Mouse (Mus musculus): ENCODE data around the gene Zdhhc24. TPM values are rescaled to one million over a fixed set of nuclear protein-coding genes. Genes with fewer than 3 reads are reported as not detected.

The Zdhhc24 gene
- polyA plus RNA-seq, 1 experiment from 2014 or later: 5.4 TPM

DNA sequence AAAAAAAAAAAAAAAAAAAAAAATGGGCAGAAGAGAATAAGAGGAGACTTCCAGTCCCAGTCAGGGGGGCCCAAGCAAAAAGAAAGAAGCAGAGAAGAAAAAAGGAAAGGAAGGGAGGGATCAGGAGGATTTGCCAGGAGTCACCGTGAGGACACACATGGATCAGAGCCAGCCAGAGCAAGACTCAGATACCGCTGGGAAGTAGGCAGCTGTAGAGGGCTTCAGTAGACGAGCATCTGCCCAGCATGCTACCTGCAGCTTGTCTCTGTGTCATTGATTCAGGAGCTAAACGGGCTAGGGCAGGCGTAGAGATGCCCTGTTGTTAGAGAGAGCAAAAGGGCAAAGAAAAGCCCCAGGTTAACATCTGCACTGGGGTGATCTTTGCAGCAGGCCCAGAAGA lies 28.2 kb upstream of the Zdhhc24 start:
- Histone ChIP-seq H3K9me3 (ENCODE audit: low read length) (no peaks in the 10 kb centered on the region), H3K27me3 (ENCODE audit: insufficient read depth, low read length) (peaks cover 13% of the 10 kb centered on the region), H3K4me1 (ENCODE audit: insufficient read depth) (peaks cover 8% of the 10 kb centered on the region), H3K4me2 (ENCODE audit: low read depth, low read length) (no peak overlapping the region), H3K27ac (ENCODE audit: low read depth) (no peak overlapping the region), H3K4me3 (ENCODE audit: low read depth, low read length) (no peak overlapping the region), H3K36me3 (replicated peaks; ENCODE audit: insufficient read depth, low read length) (no peaks in the 10 kb centered on the region), H3K9ac (replicated peaks) (no peak overlapping the region)
- DNase-seq: no peak
- ATAC-seq: no peak
- WGBS (ENCODE audit: insufficient replicate concordance): 39% methylated on average over 5 of the region's 5 CpGs
- TF ChIP-seq EP300 (IDR thresholded peaks at IDR 0.05; ENCODE audit: low read depth) (no peak), CTCF (IDR thresholded peaks at IDR 0.05; ENCODE audit: low read depth) (no peak)

DNA sequence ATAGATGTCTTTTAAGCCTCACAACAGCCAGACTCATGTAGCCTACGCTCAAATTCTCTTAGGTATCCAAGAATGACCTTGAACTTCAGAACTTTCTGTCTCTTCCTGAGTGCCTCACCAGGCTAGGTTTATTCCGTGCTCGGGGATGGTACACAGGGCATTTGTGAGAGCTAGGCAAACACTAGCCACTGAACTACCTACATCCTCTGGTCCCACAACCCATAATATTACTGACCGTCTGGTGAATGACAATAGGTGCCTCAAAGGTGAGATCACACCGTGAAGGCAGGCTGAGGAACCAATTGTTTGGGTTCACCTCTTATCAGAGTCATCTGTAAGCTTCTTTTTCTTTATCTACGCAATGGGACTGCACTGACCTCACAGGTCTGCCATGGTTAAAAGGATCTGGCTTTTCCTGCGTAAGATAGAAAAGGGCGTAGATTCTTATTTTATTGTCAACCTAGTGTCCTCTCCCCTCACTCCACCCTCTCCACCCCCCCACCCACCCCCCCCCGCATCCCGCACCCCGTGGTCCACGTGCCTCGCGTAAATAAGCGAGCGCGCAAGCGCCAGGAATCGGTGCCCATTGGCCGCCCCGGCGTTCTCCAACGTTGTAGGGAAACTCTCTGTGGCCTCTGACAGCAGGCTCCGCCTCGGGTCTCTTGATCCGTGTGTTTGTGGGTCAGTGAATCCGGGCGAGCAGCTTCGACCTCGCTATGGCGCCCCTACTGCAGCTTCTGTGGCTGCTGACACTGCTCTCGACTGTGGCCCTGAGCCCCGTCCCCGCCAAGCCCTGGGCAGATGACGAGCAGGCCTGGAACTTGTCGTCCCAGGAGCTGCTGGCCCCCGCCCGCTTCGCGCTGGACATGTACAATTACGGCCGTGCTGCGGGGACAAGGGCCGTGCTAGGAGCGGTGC lies 23.7 kb upstream of the Zdhhc24 start, which contains the start of gene Ctsf:
Gene Ctsf (plus strand): TSS at position 579 of the 918 bp plus-strand sequence.
- peaks cover 30% of the 10 kb centered on the region for H3K4me1 ChIP-seq (ENCODE audit: insufficient read depth)
- peak within 1 kb of the TSS; percentile 71 for H3K9ac ChIP-seq (replicated peaks)
- H3K9me3 ChIP-seq (ENCODE audit: low read length): no peaks in the 10 kb centered on the region
- H3K4me2 ChIP-seq (ENCODE audit: low read depth, low read length): peak within 1 kb of the TSS; percentile 95
- ATAC-seq (peak; percentile 70), DNase-seq (peak; percentile 77)
- H3K27me3 ChIP-seq (ENCODE audit: insufficient read depth, low read length): peaks cover 26% of the 10 kb centered on the region
- 5% methylated on average over 45 of the region's 45 CpGs for WGBS (ENCODE audit: insufficient replicate concordance)
- TF ChIP-seq CTCF (IDR thresholded peaks at IDR 0.05; ENCODE audit: low read depth) (no peak), EP300 (IDR thresholded peaks at IDR 0.05; ENCODE audit: low read depth) (no peak)
- peak within 1 kb of the TSS; percentile 60 for H3K4me3 ChIP-seq (ENCODE audit: low read depth, low read length)
- peak within 1 kb of the TSS; percentile 60; the same call in 1 of the 2 replicates for H3K27ac ChIP-seq (ENCODE audit: low read depth)
- H3K36me3 ChIP-seq (replicated peaks; ENCODE audit: insufficient read depth, low read length): peaks cover 4% of the 10 kb centered on the region; the same call in 1 of the 2 replicates

DNA sequence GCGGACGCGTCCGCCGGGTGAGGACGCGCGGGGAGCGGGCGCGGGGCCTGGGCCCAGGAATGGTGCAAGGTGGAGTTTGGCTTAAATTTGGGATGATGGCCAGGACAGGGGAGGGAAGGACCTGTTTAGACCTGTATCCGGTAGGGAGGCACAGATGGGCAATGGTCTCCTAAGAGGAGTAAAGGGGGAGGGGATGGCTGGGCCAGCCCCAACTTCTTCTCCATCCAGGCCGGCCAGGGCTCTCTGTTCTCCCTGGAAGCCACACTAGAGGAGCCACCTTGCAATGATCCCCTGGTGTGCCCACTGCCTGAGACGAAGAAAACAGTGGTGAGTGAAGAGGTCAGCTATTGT lies 23.0 kb upstream of the Zdhhc24 start:
- TF ChIP-seq EP300 (IDR thresholded peaks at IDR 0.05; ENCODE audit: low read depth) (no peak), CTCF (IDR thresholded peaks at IDR 0.05; ENCODE audit: low read depth) (no peak)
- H3K9ac ChIP-seq (replicated peaks): peak overlapping the region; percentile 71
- 9% methylated on average over 14 of the region's 14 CpGs for WGBS (ENCODE audit: insufficient replicate concordance)
- H3K4me3 ChIP-seq (ENCODE audit: low read depth, low read length): peak overlapping the region; percentile 60
- H3K4me1 ChIP-seq (ENCODE audit: insufficient read depth): peaks cover 32% of the 10 kb centered on the region
- H3K27ac ChIP-seq (ENCODE audit: low read depth): peak overlapping the region; percentile 60; the same call in 1 of the 2 replicates
- H3K27me3 ChIP-seq (ENCODE audit: insufficient read depth, low read length): peaks cover 26% of the 10 kb centered on the region
- peak overlapping the region; percentile 95 for H3K4me2 ChIP-seq (ENCODE audit: low read depth, low read length)
- DNase-seq (no peak), ATAC-seq (no peak)
- H3K9me3 ChIP-seq (ENCODE audit: low read length): no peaks in the 10 kb centered on the region
- H3K36me3 ChIP-seq (replicated peaks; ENCODE audit: insufficient read depth, low read length): peaks cover 4% of the 10 kb centered on the region; the same call in 1 of the 2 replicates

DNA sequence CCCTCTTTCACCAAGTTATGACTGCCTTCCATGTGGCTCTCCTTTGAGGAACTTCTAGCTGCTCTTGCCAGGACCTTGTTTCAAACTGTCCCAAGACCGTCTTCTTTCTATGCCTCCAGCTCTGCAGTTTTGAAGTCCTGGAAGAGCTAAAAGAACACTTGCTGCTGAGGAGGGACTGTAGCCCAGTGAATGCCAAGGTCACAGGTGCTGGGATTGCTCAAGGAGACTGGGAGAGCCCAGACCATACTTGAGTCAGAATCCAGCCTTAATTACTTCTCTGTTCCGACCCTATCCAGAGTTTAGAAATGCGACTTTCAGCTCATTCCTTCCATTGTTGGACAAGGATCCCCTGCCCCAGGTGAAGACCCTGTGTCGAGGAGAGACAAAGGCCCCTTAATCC lies 22.5 kb upstream of the Zdhhc24 start:
- H3K27ac ChIP-seq (ENCODE audit: low read depth): no peak overlapping the region
- TF ChIP-seq CTCF (IDR thresholded peaks at IDR 0.05; ENCODE audit: low read depth): no peak
- no peak for TF ChIP-seq EP300 (IDR thresholded peaks at IDR 0.05; ENCODE audit: low read depth)
- DNase-seq: no peak
- no peaks in the 10 kb centered on the region for H3K9me3 ChIP-seq (ENCODE audit: low read length)
- peak overlapping the region; percentile 95 for H3K4me2 ChIP-seq (ENCODE audit: low read depth, low read length)
- peaks cover 26% of the 10 kb centered on the region for H3K27me3 ChIP-seq (ENCODE audit: insufficient read depth, low read length)
- peaks cover 32% of the 10 kb centered on the region for H3K4me1 ChIP-seq (ENCODE audit: insufficient read depth)
- no peak overlapping the region for H3K9ac ChIP-seq (replicated peaks)
- no peak for ATAC-seq
- peaks cover 4% of the 10 kb centered on the region; the same call in 1 of the 2 replicates for H3K36me3 ChIP-seq (replicated peaks; ENCODE audit: insufficient read depth, low read length)
- H3K4me3 ChIP-seq (ENCODE audit: low read depth, low read length): no peak overlapping the region
- whole genome bisulfite sequencing (ENCODE audit: insufficient replicate concordance): 73% methylated on average over 4 of the region's 4 CpGs

DNA sequence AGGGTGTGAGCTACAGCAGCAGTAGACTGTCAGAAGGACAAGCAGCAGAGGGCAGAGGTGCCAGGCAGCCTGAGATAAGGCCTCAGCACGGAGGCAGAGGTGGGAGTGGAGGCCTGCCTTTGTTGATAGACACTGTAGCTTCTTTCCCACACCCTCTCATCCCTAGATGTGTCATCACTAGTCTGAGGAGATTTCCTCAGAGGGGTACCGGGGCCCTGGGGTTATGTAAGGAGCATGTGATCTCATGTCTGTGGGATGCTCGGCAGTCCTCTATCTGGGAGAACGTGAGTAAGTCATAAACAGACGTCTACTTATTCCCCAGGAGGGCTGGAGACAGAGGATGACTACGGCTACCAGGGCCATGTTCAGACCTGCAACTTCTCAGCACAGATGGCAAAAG lies 19.4 kb upstream of the Zdhhc24 start:
- DNase-seq (peak; percentile 73), ATAC-seq (peak; percentile 95)
- Histone ChIP-seq H3K36me3 (replicated peaks; ENCODE audit: insufficient read depth, low read length) (peaks cover 4% of the 10 kb centered on the region; the same call in 1 of the 2 replicates), H3K4me2 (ENCODE audit: low read depth, low read length) (peak overlapping the region; percentile 58), H3K9me3 (ENCODE audit: low read length) (no peaks in the 10 kb centered on the region), H3K4me1 (ENCODE audit: insufficient read depth) (peaks cover 32% of the 10 kb centered on the region), H3K9ac (replicated peaks) (peak overlapping the region; percentile 53), H3K4me3 (ENCODE audit: low read depth, low read length) (peak overlapping the region; percentile 32), H3K27me3 (ENCODE audit: insufficient read depth, low read length) (peaks cover 27% of the 10 kb centered on the region), H3K27ac (ENCODE audit: low read depth) (peak overlapping the region; percentile 80)
- WGBS (ENCODE audit: insufficient replicate concordance): 53% methylated on average over 6 of the region's 6 CpGs
- TF ChIP-seq CTCF (IDR thresholded peaks at IDR 0.05; ENCODE audit: low read depth) (peak; percentile 47), EP300 (IDR thresholded peaks at IDR 0.05; ENCODE audit: low read depth) (peak; percentile 91)

DNA sequence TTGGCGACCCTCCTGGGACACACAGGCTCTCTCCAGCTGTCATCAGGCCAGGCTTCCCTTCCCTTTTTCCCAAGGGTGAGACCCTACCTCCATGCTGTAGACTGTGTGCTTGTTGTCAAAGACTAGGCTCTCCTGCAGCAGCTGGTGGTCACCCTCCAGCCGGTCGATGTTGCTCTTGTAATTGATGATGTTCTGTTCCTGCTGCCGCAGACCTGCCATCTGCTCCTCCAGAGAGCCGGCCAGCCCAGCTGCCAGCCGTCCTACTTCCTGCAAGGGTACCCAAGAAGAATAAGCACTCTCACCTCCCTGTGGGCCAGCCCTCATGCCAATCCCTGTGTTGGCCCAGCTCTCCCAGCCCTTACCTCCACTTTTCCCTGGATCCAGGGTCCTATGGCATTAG lies 15.4 kb upstream of the Zdhhc24 start:
- Histone ChIP-seq H3K27me3 (ENCODE audit: insufficient read depth, low read length) (peaks cover 9% of the 10 kb centered on the region; the same call in 1 of the 2 replicates), H3K4me3 (ENCODE audit: low read depth, low read length) (no peak overlapping the region), H3K9me3 (ENCODE audit: low read length) (no peaks in the 10 kb centered on the region), H3K4me1 (ENCODE audit: insufficient read depth) (peaks cover 14% of the 10 kb centered on the region), H3K27ac (ENCODE audit: low read depth) (no peak overlapping the region), H3K36me3 (replicated peaks; ENCODE audit: insufficient read depth, low read length) (peaks cover under 1% of the 10 kb centered on the region; the same call in 1 of the 2 replicates), H3K4me2 (ENCODE audit: low read depth, low read length) (no peak overlapping the region), H3K9ac (replicated peaks) (no peak overlapping the region)
- ATAC-seq: no peak
- DNase-seq: no peak
- no peak for TF ChIP-seq EP300 (IDR thresholded peaks at IDR 0.05; ENCODE audit: low read depth)
- TF ChIP-seq CTCF (IDR thresholded peaks at IDR 0.05; ENCODE audit: low read depth): no peak
- WGBS (ENCODE audit: insufficient replicate concordance): 76% methylated on average over 6 of the region's 6 CpGs
